Mouse (Mus musculus) hindbrain, embryonic 16.5 days (tissue): ENCODE results near the gene Efemp1. TPM values are rescaled to one million over a fixed set of nuclear protein-coding genes. Genes with fewer than 3 reads are reported as not detected.

ENCODE experiments used
- ATAC-seq: fragments of 200-750 bp; cut with Nextera tagmentation; 2 replicates; pipeline ENCODE4 v1.8.0; 2017; ENCODE audit warnings: moderate TSS enrichment, moderate library complexity
- H3K27ac ChIP-seq: fragments of 300-500 bp; sonication (generic); 2 replicates; pipeline ENCODE4 v1.5.1; 2014; ENCODE audit warnings: low read depth, mild to moderate bottlenecking, control low read depth, low read length, moderate library complexity
- H3K27me3 ChIP-seq: fragments of 300-500 bp; sonication (generic); replicated peaks from 2 replicates; pipeline ENCODE4 v1.6.1; 2014; ENCODE audit warnings: low read length; ENCODE audit not compliant: control insufficient read depth, insufficient read depth
- H3K36me3 ChIP-seq: fragments of 300-500 bp; sonication (generic); 2 replicates; pipeline ENCODE4 v1.6.1; 2014; ENCODE audit warnings: mild to moderate bottlenecking, low read length, moderate library complexity, mixed read lengths; ENCODE audit not compliant: control insufficient read depth, insufficient read depth
- H3K4me1 ChIP-seq: fragments of 300-500 bp; sonication (generic); 2 replicates; pipeline ENCODE4 v1.6.1; 2014; ENCODE audit warnings: low read depth, low read length; ENCODE audit not compliant: control insufficient read depth, insufficient read depth
- H3K4me2 ChIP-seq: fragments of 300-500 bp; sonication (generic); 2 replicates; pipeline ENCODE4 v1.6.1; 2014; ENCODE audit warnings: mild to moderate bottlenecking, low read length, control low read depth, moderate library complexity
- H3K4me3 ChIP-seq: fragments of 300-500 bp; sonication (generic); 2 replicates; pipeline ENCODE4 v1.5.1; 2014; ENCODE audit warnings: mild to moderate bottlenecking, low read length, control low read depth, moderate library complexity
- H3K9ac ChIP-seq: fragments of 300-500 bp; sonication (generic); 2 replicates; pipeline ENCODE4 v1.6.1; 2014; ENCODE audit warnings: low read depth, mild to moderate bottlenecking, control low read depth, low read length, moderate library complexity
- H3K9me3 ChIP-seq: fragments of 300-500 bp; sonication (generic); 2 replicates; pipeline ENCODE4 v1.6.1; 2014; ENCODE audit warnings: mild to moderate bottlenecking, low read length, moderate library complexity; ENCODE audit not compliant: control insufficient read depth
- WGBS: fragments of 180-500 bp; shearing (Covaris S2); extraction: QIAGEN DNeasy Blood & Tissue Kit; methylation state at CpG from one replicate; pipeline ENCODE4 v1.1.7; 2014; 5-methylcytosine and 5-hydroxymethylcytosine counted together
- polyA plus RNA-seq: library from polyadenylated mRNA; unstranded; fragments of >200 nt; fragmentation: Nextera tagmentation; extraction: Ambion mirVana; gene quantifications from 2 replicates; pipeline ENCODE4 v1.2.1, GENCODE M21; 2015

The Efemp1 gene
- polyA plus RNA-seq, 1 experiment from 2014 or later: 6.3 TPM

DNA sequence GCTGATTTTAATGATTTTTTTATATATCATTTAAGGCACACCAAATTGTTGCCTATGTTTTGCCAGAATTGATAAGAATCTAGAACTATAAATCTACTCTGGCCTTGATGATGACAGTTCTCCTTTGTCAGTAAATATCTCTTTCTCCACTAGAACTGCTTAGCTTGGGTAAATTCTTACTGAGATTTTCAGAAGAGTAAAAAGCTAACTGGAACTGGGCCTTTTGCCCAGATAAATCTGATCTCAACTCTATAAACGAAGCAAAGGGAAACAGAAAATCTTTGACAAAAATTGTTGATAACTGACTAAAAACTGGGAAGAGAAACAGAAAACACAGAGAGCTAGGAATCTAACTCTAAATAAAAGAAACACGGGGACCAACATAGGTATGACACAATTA, 51.6 kb downstream of the Efemp1 start:
- Histone ChIP-seq H3K9ac (no peak overlapping the region), H3K9me3 (no peaks in the 10 kb centered on the region), H3K27ac (no peak overlapping the region), H3K36me3 (no peaks in the 10 kb centered on the region), H3K27me3 (no peaks in the 10 kb centered on the region), H3K4me1 (no peaks in the 10 kb centered on the region), H3K4me3 (no peak overlapping the region), H3K4me2 (no peak overlapping the region)
- ATAC-seq: no peak
- 80% methylated on average over 2 of the region's 2 CpGs for WGBS

DNA sequence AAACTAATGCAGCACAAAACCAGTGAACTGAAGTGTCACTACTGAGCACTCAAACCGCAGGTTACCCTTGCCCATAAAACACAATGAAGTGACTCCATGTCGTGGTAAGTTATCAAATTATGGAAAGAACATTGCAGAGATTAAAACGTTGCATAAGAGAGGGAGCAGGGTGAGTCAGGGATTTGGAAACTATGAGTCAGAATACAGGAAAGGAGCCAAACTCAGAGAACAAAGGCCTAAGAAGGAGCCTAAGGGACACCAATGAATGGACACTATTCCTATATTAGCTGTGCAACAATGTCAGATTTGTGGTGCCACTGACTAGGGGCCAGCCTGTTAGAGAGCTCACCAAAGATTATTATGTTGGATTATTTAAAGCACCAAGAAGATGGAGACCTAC, 53.3 kb downstream of the Efemp1 start:
- Histone ChIP-seq H3K4me1 (no peaks in the 10 kb centered on the region), H3K4me2 (no peak overlapping the region), H3K9ac (no peak overlapping the region), H3K9me3 (no peaks in the 10 kb centered on the region), H3K27me3 (no peaks in the 10 kb centered on the region), H3K4me3 (no peak overlapping the region), H3K36me3 (no peaks in the 10 kb centered on the region), H3K27ac (no peak overlapping the region)
- 76% methylated on average over 3 of the region's 3 CpGs for WGBS
- ATAC-seq: no peak

DNA sequence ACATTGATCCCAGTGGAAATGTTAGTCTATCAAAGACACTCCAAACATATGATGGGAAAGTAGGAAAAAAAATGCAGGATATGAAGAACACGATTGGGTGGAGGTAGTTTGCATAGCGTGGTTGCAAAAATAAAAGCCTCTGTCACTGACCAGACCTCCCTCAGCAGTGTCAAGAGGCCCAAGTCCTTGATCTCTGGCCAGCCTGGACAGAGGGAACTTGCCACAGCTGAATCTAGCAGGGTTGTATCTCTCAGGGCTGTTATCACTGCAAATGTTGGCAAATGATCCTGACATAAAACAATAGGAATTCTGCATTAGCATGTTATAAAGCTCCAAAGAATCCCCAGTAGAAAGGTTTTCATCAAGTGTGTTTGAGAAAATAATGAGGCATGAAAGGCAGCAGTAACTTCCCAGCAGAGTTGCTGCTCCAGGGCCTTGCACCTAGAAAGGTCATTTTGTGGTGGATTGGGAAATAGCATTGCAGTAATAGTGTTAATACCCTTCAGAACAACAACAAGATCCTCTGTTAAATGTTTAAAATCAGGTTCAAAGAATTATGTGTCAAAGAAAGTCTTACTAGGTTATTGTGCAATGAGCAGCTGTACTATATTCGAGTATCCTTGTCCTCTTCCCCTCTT, 56.0 kb downstream of the Efemp1 start:
- WGBS: 55% methylated on average over 3 of the region's 3 CpGs
- Histone ChIP-seq H3K27me3 (no peaks in the 10 kb centered on the region), H3K4me3 (no peak overlapping the region), H3K9me3 (no peaks in the 10 kb centered on the region), H3K36me3 (no peaks in the 10 kb centered on the region), H3K4me2 (no peak overlapping the region), H3K4me1 (no peaks in the 10 kb centered on the region), H3K9ac (no peak overlapping the region), H3K27ac (no peak overlapping the region)
- ATAC-seq: no peak

- no peaks in the 10 kb centered on the region for H3K4me1 ChIP-seq
- H3K36me3 ChIP-seq: no peaks in the 10 kb centered on the region
- no peak overlapping the region for H3K4me2 ChIP-seq
- no peak overlapping the region for H3K4me3 ChIP-seq
- no peaks in the 10 kb centered on the region for H3K9me3 ChIP-seq
- 74% methylated on average over 3 of the region's 3 CpGs for WGBS
- no peak overlapping the region for H3K9ac ChIP-seq
- H3K27me3 ChIP-seq: no peaks in the 10 kb centered on the region
- ATAC-seq: no peak
- H3K27ac ChIP-seq: no peak overlapping the region
Measured at GRCm38 (mm10) chr11:28912469-28913138, 59.6 kb downstream of the Efemp1 start.

- no peaks in the 10 kb centered on the region for H3K27me3 ChIP-seq
- no peak for ATAC-seq
- H3K27ac ChIP-seq: no peak overlapping the region
- H3K4me2 ChIP-seq: no peak overlapping the region
- H3K9me3 ChIP-seq: no peaks in the 10 kb centered on the region
- no peaks in the 10 kb centered on the region for H3K4me1 ChIP-seq
- H3K4me3 ChIP-seq: no peak overlapping the region
- H3K9ac ChIP-seq: no peak overlapping the region
- H3K36me3 ChIP-seq: no peaks in the 10 kb centered on the region
Measured at GRCm38 (mm10) chr11:28934449-28934848, 81.4 kb downstream of the Efemp1 start.

GRCm38 (mm10) chr11:28939651-28940050, 86.6 kb downstream of the Efemp1 start:
- no peaks in the 10 kb centered on the region for H3K4me1 ChIP-seq

GRCm38 (mm10) chr11:28951586-28952210, 98.7 kb downstream of the Efemp1 start:
- 60% methylated on average over 2 of the region's 2 CpGs for WGBS
- Histone ChIP-seq H3K9me3 (no peaks in the 10 kb centered on the region), H3K9ac (no peak overlapping the region), H3K27me3 (no peaks in the 10 kb centered on the region), H3K4me3 (no peak overlapping the region), H3K27ac (no peak overlapping the region), H3K36me3 (no peaks in the 10 kb centered on the region), H3K4me2 (no peak overlapping the region), H3K4me1 (no peaks in the 10 kb centered on the region)
- no peak for ATAC-seq

More at GRCm38 (mm10) chr11:28939651-28940050, 86.6 kb downstream of the Efemp1 start:
- H3K36me3 ChIP-seq: no peaks in the 10 kb centered on the region
- no peaks in the 10 kb centered on the region for H3K27me3 ChIP-seq
- 93% methylated on average over 1 of the region's 1 CpGs for WGBS
- H3K27ac ChIP-seq: no peak overlapping the region
- H3K4me3 ChIP-seq: no peak overlapping the region
- H3K9ac ChIP-seq: no peak overlapping the region
- ATAC-seq: no peak
- H3K9me3 ChIP-seq: no peaks in the 10 kb centered on the region
- H3K4me2 ChIP-seq: no peak overlapping the region

GRCm38 (mm10) chr11:28954673-28955304, 101.8 kb downstream of the Efemp1 start:
- no peaks in the 10 kb centered on the region for H3K36me3 ChIP-seq
- no peaks in the 10 kb centered on the region for H3K27me3 ChIP-seq
- WGBS: 67% methylated on average over 6 of the region's 6 CpGs
- no peak overlapping the region for H3K27ac ChIP-seq
- no peaks in the 10 kb centered on the region for H3K9me3 ChIP-seq
- H3K4me1 ChIP-seq: no peaks in the 10 kb centered on the region
- H3K9ac ChIP-seq: no peak overlapping the region
- H3K4me2 ChIP-seq: no peak overlapping the region
- no peak for ATAC-seq
- no peak overlapping the region for H3K4me3 ChIP-seq

- no peak overlapping the region for H3K27ac ChIP-seq
- H3K4me1 ChIP-seq: no peaks in the 10 kb centered on the region
- no peaks in the 10 kb centered on the region for H3K36me3 ChIP-seq
- no peak for ATAC-seq
- H3K9me3 ChIP-seq: no peaks in the 10 kb centered on the region
- no peak overlapping the region for H3K9ac ChIP-seq
- no peak overlapping the region for H3K4me3 ChIP-seq
- no peaks in the 10 kb centered on the region for H3K27me3 ChIP-seq
- no peak overlapping the region for H3K4me2 ChIP-seq
Measured at GRCm38 (mm10) chr11:28955305-28955701, 102.3 kb downstream of the Efemp1 start.
